Mouse (Mus musculus) CH12.LX (cell line): ENCODE measurements around the gene Pip5k1a. TPM values are rescaled to one million over a fixed set of nuclear protein-coding genes. Genes with fewer than 3 reads are reported as not detected.

Experiments used
- DNase-seq: peaks from one replicate; pipeline ENCODE4 v3.0.0-alpha.2; 2013; ENCODE audit errors: extremely low read depth
- H3K27ac ChIP-seq: 2 replicates; pipeline ENCODE4 v1.5.1; 2012; ENCODE audit warnings: low read depth, mild to moderate bottlenecking, control low read depth, moderate library complexity; ENCODE audit not compliant: insufficient read depth
- H3K27me3 ChIP-seq: replicated peaks from 2 replicates; pipeline ENCODE3; 2012; ENCODE audit warnings: inconsistent platforms
- H3K36me3 ChIP-seq, 2 experiments: replicated peaks in 1 of 2; 2 replicates each; pipeline versions ENCODE3 to v1.6.1; 2012; ENCODE audit warnings: inconsistent platforms in 1 of 2, low read length in 1 of 2, mild to moderate bottlenecking in 1 of 2, mixed read lengths in 1 of 2, moderate library complexity in 1 of 2; ENCODE audit not compliant: control insufficient read depth in 1 of 2, insufficient read depth in 1 of 2
- H3K4me1 ChIP-seq, 2 experiments: 2 replicates each; pipeline ENCODE4 v1.6.1; 2012; ENCODE audit warnings: inconsistent platforms in 1 of 2, moderate library complexity in 1 of 2; ENCODE audit not compliant: insufficient read depth in 2 of 2, control insufficient read depth in 1 of 2
- H3K4me2 ChIP-seq: 2 replicates; pipeline ENCODE4 v1.6.1; 2012; ENCODE audit warnings: low read depth, mild to moderate bottlenecking, control low read depth; ENCODE audit not compliant: poor library complexity, insufficient read depth, severe bottlenecking
- H3K4me3 ChIP-seq, 3 experiments: fragments of 150-350 bp in 1 of 3; sonication (generic) in 1 of 3; replicated peaks in 1 of 3; 2 replicates each; pipeline versions ENCODE3 to v1.5.1; 2011 to 2012; ENCODE audit warnings: low read depth in 2 of 3, low read length in 2 of 3, mild to moderate bottlenecking in 2 of 3, moderate library complexity in 2 of 3, control low read depth in 1 of 3, improper control_type of control experiment in 1 of 3, inconsistent platforms in 1 of 3, mixed read lengths in 1 of 3; ENCODE audit not compliant: poor library complexity in 1 of 3
- H3K79me2 ChIP-seq: replicated peaks from 2 replicates; pipeline ENCODE4 v1.6.1; 2012; ENCODE audit warnings: mild to moderate bottlenecking, moderate library complexity; ENCODE audit not compliant: control insufficient read depth, poor library complexity, insufficient read depth, severe bottlenecking; ENCODE audit errors: extremely low read depth
- H3K9ac ChIP-seq: 2 replicates; pipeline ENCODE4 v1.6.1; 2012; ENCODE audit warnings: low read depth, mild to moderate bottlenecking, control low read depth, moderate library complexity; ENCODE audit not compliant: insufficient read depth
- H3K9me3 ChIP-seq: replicated peaks from 2 replicates; pipeline ENCODE3; 2012; ENCODE audit warnings: low read length, inconsistent platforms, mixed read lengths
- CHD1 ChIP-seq: IDR thresholded peaks from 2 replicates; pipeline ENCODE4 v1.6.1; 2012; ENCODE audit warnings: low read depth, low read length, improper control_type of control experiment, inconsistent platforms
- CTCF ChIP-seq, 2 experiments: IDR thresholded peaks in 1 of 2; conservative IDR thresholded peaks in 1 of 2; 2 replicates each; pipeline ENCODE4 v1.5.1; 2011 to 2012; ENCODE audit warnings: low read depth in 2 of 2, low read length in 2 of 2, improper control_type of control experiment in 1 of 2, inconsistent platforms in 1 of 2, mild to moderate bottlenecking in 1 of 2, moderate library complexity in 1 of 2
- E2F4 ChIP-seq: IDR thresholded peaks from 2 replicates; pipeline ENCODE4 v1.6.1; 2011; ENCODE audit warnings: low read depth, low read length, improper control_type of control experiment; ENCODE audit not compliant: insufficient replicate concordance
- ELF1 ChIP-seq: IDR thresholded peaks from 2 replicates; pipeline ENCODE4 v1.6.1; 2014; ENCODE audit warnings: low read depth, mild to moderate bottlenecking, inconsistent platforms, low read length, improper control_type of control experiment
- EP300 ChIP-seq: IDR thresholded peaks from 2 replicates; pipeline ENCODE4 v1.6.1; 2011; ENCODE audit warnings: low read length, improper control_type of control experiment
- IRF4 ChIP-seq: IDR thresholded peaks from 2 replicates; pipeline ENCODE4 v1.6.1; 2014; ENCODE audit warnings: low read depth, mild to moderate bottlenecking, inconsistent platforms, low read length, improper control_type of control experiment
- JUN ChIP-seq: IDR thresholded peaks from 2 replicates; pipeline ENCODE4 v1.6.1; 2011; ENCODE audit warnings: low read depth, mild to moderate bottlenecking, low read length, improper control_type of control experiment, moderate library complexity; ENCODE audit not compliant: insufficient read depth
- JUND ChIP-seq: conservative IDR thresholded peaks from 2 replicates; pipeline ENCODE4 v1.6.1; 2011; ENCODE audit warnings: low read depth, low read length, improper control_type of control experiment
- KAT2A ChIP-seq: IDR thresholded peaks from 2 replicates; pipeline ENCODE4 v1.6.1; 2012; ENCODE audit warnings: low read length, improper control_type of control experiment, inconsistent platforms; ENCODE audit not compliant: insufficient replicate concordance
- MAFK ChIP-seq: IDR thresholded peaks from 2 replicates; pipeline ENCODE4 v1.6.1; 2011; ENCODE audit warnings: low read length, improper control_type of control experiment; ENCODE audit not compliant: insufficient replicate concordance
- MAX ChIP-seq: IDR thresholded peaks from 2 replicates; pipeline ENCODE4 v1.6.1; 2011; ENCODE audit warnings: low read length, improper control_type of control experiment
- MAZ ChIP-seq: IDR thresholded peaks from 2 replicates; pipeline ENCODE4 v1.6.1; 2012; ENCODE audit warnings: low read depth, mild to moderate bottlenecking, inconsistent platforms, low read length, improper control_type of control experiment, moderate library complexity
- MXI1 ChIP-seq: IDR thresholded peaks from 2 replicates; pipeline ENCODE4 v1.6.1; 2011; ENCODE audit warnings: mild to moderate bottlenecking, low read depth, low read length, improper control_type of control experiment
- MYC ChIP-seq: IDR thresholded peaks from 2 replicates; pipeline ENCODE4 v1.6.1; 2011; ENCODE audit warnings: low read depth, mild to moderate bottlenecking, improper control_type of control experiment, low read length
- NELFE ChIP-seq: IDR thresholded peaks from 2 replicates; pipeline ENCODE4 v1.6.1; 2011; ENCODE audit warnings: low read depth, low read length, improper control_type of control experiment
- NRF1 ChIP-seq: IDR thresholded peaks from 2 replicates; pipeline ENCODE4 v1.6.1; 2014; ENCODE audit warnings: low read depth, mild to moderate bottlenecking, inconsistent platforms, low read length, improper control_type of control experiment, moderate library complexity
- PAX5 ChIP-seq: IDR thresholded peaks from 2 replicates; pipeline ENCODE4 v1.6.1; 2012; ENCODE audit warnings: low read length, inconsistent platforms, mixed read lengths
- POLR2A ChIP-seq: IDR thresholded peaks from 2 replicates; pipeline ENCODE4 v1.6.1; 2011; ENCODE audit warnings: low read depth, mild to moderate bottlenecking, improper control_type of control experiment, low read length
- POLR2AphosphoS2 ChIP-seq: IDR thresholded peaks from 2 replicates; pipeline ENCODE4 v1.6.1; 2011; ENCODE audit warnings: low read depth, low read length, improper control_type of control experiment
- RAD21 ChIP-seq: IDR thresholded peaks from 2 replicates; pipeline ENCODE4 v1.6.1; 2011; ENCODE audit warnings: low read depth, mild to moderate bottlenecking, low read length, improper control_type of control experiment, moderate library complexity
- SMC3 ChIP-seq: IDR thresholded peaks from 2 replicates; pipeline ENCODE4 v1.6.1; 2011; ENCODE audit warnings: low read depth, low read length, improper control_type of control experiment
- UBTF ChIP-seq: IDR thresholded peaks from 2 replicates; pipeline ENCODE4 v1.6.1; 2012; ENCODE audit warnings: low read depth, mild to moderate bottlenecking, inconsistent platforms, low read length, improper control_type of control experiment, moderate library complexity
- USF1 ChIP-seq: IDR thresholded peaks from 2 replicates; pipeline ENCODE4 v1.6.1; 2014; ENCODE audit warnings: low read depth, mild to moderate bottlenecking, inconsistent platforms, low read length, improper control_type of control experiment
- USF2 ChIP-seq: conservative IDR thresholded peaks from 2 replicates; pipeline ENCODE4 v1.6.1; 2011; ENCODE audit warnings: low read depth, low read length, improper control_type of control experiment
- ZNF384 ChIP-seq: IDR thresholded peaks from 2 replicates; pipeline ENCODE4 v1.6.1; 2012; ENCODE audit warnings: low read depth, low read length, improper control_type of control experiment, inconsistent platforms
- dilution Hi-C: fragments of 300-500 bp; cut with MboI; formaldehyde crosslinking; loops from 2 replicates; pipeline ENCODE4 v1.14.3; 2020; ENCODE audit warnings: low sequenced_read_pairs; ENCODE audit not compliant: extremely low pct_unique_long_range_greater_than_20kb, extremely low pct_ligation_motif_present
- in situ Hi-C: fragments of 300-500 bp; cut with MboI; formaldehyde crosslinking; loops from 3 replicates; pipeline ENCODE4 v1.14.3; 2019; ENCODE audit warnings: low sequenced_read_pairs, low pct_ligation_motif_present, low pct_unique_long_range_greater_than_20kb, mixed read lengths
- polyA plus RNA-seq: library from polyadenylated mRNA; unstranded; fragments of >175 nt; gene quantifications from 2 replicates; pipeline ENCODE4 v1.2.1, GENCODE M21; 2012; ENCODE audit warnings: low read depth; ENCODE audit not compliant: insufficient read length
- total RNA-seq, 2 experiments: library from RNA; depleted of rRNA; stranded (reverse); fragments of 300-350 nt in 1 of 2; fragments of >200 nt in 1 of 2; gene quantifications; 2 replicates each; pipeline ENCODE4 v1.2.3; 2012 to 2014

The Pip5k1a gene
- total and polyA plus RNA-seq, 3 experiments, result 21.5 to 35.8 (median 34.1) TPM

GRCm38 (mm10) chr3:95153874-95154273 lies 47.1 kb upstream of the Pip5k1a start:
- Histone ChIP-seq H3K4me3 (no peak overlapping the region), H3K79me2 (no peaks in the 10 kb centered on the region), H3K36me3 (no peaks in the 10 kb centered on the region), H3K9ac (no peak overlapping the region), H3K27ac (no peak overlapping the region), H3K27me3 (peaks cover 17% of the 10 kb centered on the region), H3K9me3 (no peaks in the 10 kb centered on the region), H3K4me2 (no peak overlapping the region), H3K4me1 (no peaks in the 10 kb centered on the region)
- DNase-seq, result peak; percentile 61
- in situ Hi-C loops, result no loop called here
- dilution Hi-C loops, result no loop called here
- peak; percentile 68 for TF ChIP-seq RAD21
- no peak for TF ChIP-seq ELF1
- TF ChIP-seq KAT2A, result no peak
- no peak for TF ChIP-seq USF2
- no peak for TF ChIP-seq JUN
- TF ChIP-seq CHD1, result no peak
- no peak for TF ChIP-seq MAZ
- TF ChIP-seq IRF4, result no peak
- no peak for TF ChIP-seq MXI1
- TF ChIP-seq NRF1, result no peak
- TF ChIP-seq MAFK, result no peak
- no peak for TF ChIP-seq EP300
- TF ChIP-seq JUND, result no peak
- TF ChIP-seq E2F4, result no peak
- no peak for TF ChIP-seq UBTF
- TF ChIP-seq MAX, result no peak
- TF ChIP-seq CTCF (conservative IDR thresholded peaks at IDR 0.05 in 1 of 2, IDR thresholded peaks at IDR 0.05 in 1 of 2; ENCODE audit: low read depth in 2 of 2, low read length in 2 of 2), result peak; percentile 33 to 78
- TF ChIP-seq MYC, result 0 out of 2 replicates have a peak, but pooled peaks have one; percentile 40
- peak; percentile 42 for TF ChIP-seq SMC3

DNA sequence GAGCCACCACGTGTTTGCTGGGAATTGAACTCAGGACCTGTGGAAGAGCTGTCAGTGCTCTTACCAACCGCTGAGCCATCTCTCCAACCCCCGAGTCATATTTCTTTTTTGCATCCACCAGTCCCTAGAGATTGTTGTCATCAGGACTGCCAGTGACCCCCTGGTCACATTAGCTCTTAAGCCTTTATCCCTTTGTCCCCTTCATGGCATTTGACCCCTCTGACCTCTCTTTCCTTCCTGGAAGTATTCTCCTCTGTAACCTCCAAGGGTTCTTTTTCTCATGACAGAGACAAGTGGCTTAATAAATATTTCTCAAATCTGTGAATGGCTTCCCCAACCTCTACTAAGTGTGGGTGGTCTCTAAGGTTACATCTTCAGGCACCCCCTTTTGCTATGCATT lies 41.2 kb upstream of the Pip5k1a start:
- H3K9me3 ChIP-seq, result no peaks in the 10 kb centered on the region
- no peak overlapping the region for H3K4me3 ChIP-seq
- H3K79me2 ChIP-seq, result no peaks in the 10 kb centered on the region
- H3K27me3 ChIP-seq, result peaks cover 11% of the 10 kb centered on the region
- dilution Hi-C loops, result no loop called here
- H3K4me1 ChIP-seq, result no peaks in the 10 kb centered on the region
- H3K4me2 ChIP-seq, result no peak overlapping the region
- no peaks in the 10 kb centered on the region for H3K36me3 ChIP-seq
- no peak for DNase-seq
- no peak overlapping the region for H3K27ac ChIP-seq
- in situ Hi-C loops, result loop anchor here (10.0 kb wide), 1 partner anchor 67 kb away; the partner anchor contains the start of gene Gabpb2
- H3K9ac ChIP-seq, result no peak overlapping the region
- no peak for TF ChIP-seq ZNF384
- TF ChIP-seq POLR2AphosphoS2, result no peak
- no peak for TF ChIP-seq MAX
- no peak for TF ChIP-seq IRF4
- no peak for TF ChIP-seq POLR2A
- no peak for TF ChIP-seq USF1
- TF ChIP-seq NELFE, result no peak
- TF ChIP-seq UBTF, result no peak
- no peak for TF ChIP-seq SMC3
- no peak for TF ChIP-seq USF2
- TF ChIP-seq RAD21, result no peak
- no peak for TF ChIP-seq PAX5
